ENCODE assay signal across 16 mouse cellular contexts in genomic region chr16:22444786-22445185, GRCm38 (mm10). TPM values are rescaled to one million over a fixed set of nuclear protein-coding genes. Genes with fewer than 3 reads are reported as not detected.
A peak's percentile ranks its signal among the peaks of the same experiment; 100 is the strongest.
DNase-seq lines count a peak whose midpoint lies in the region; ATAC-seq lines count a peak whose summit lies in the region.
"Had no signal": no experiment of that assay in that cellular context is flagged by ENCODE, and none has a peak within 500 bp of the region (broad histone marks: within the 10 kb centered on the region; RNA-seq: fewer than 3 reads in every experiment).

No protein-coding gene starts in this region.

- peak; percentile 11; the same call in 1 of the 2 replicates for ATAC-seq in granulocyte monocyte progenitor cell, adult 5-6 weeks (replicated peaks; ENCODE audit: poor library complexity, severe bottlenecking)
- ATAC-seq: activated CD4-positive, CD25-positive, alpha-beta regulatory T cell, adult 4 months; forebrain, embryonic 15.5 days; liver, postnatal 0 days; midbrain, embryonic 13.5 days; Patski had no signal

- peak; percentile 59 for DNase-seq in layer of hippocampus, adult 11-12 months (ENCODE audit: low spot score)
- DNase-seq in layer of hippocampus, postnatal 14 days (ENCODE audit: low spot score in 2 of 2): no peak
- DNase-seq in right cerebral cortex, postnatal 14 days: peak; percentile 24
- no peak for DNase-seq in right cerebral cortex, adult 2 months (ENCODE audit: low spot score in 2 of 2)
- no peak for DNase-seq in kidney, postnatal 10 days
- no peak for DNase-seq in gastrocnemius, adult 8-10 months (ENCODE audit: low spot score in 2 of 2)
- DNase-seq in cerebellum, postnatal 25 days: no peak
- DNase-seq: adrenal gland, postnatal 25 days; cerebellum, postnatal 10 days; liver, postnatal 0 days; right cerebral cortex, postnatal 25 days had no signal

RNA-seq across cellular contexts. Expression of gene Etv5, which starts 5.3 kb away (rescaled TPM):
- 10 to 100 TPM; 42.2 to 51.0 TPM for total RNA-seq in layer of hippocampus, postnatal 14 days (2021)
- total RNA-seq in granulocyte monocyte progenitor cell, adult 5-6 weeks (2014; fragmentation: Nextera tagmentation): 2.8 and 5.4 TPM in 2 replicates
- 1.8 and 2.5 TPM in 2 replicates for total RNA-seq in granulocyte monocyte progenitor cell, adult 5-6 weeks (2017)
- 1 to 10 TPM; 5.4 to 7.1 (median 6.3) TPM for total RNA-seq in gastrocnemius, adult 8-10 months (2022)

Comparison
In these comparisons a context has a peak if more than half of its experiments do, and no peak if none do; other contexts are left out.
1. DNase-seq: peak in layer of hippocampus, adult 11-12 months (single experiment) and right cerebral cortex, postnatal 14 days (single experiment); none in layer of hippocampus, postnatal 14 days (0 of 2), right cerebral cortex, adult 2 months (0 of 2), kidney, postnatal 10 days (single experiment), gastrocnemius, adult 8-10 months (0 of 2) and cerebellum, postnatal 25 days (0 of 2).
2. RNA of gene Etv5, which starts 5.3 kb away (total RNA-seq): 42.2 to 51.0 TPM in layer of hippocampus, postnatal 14 days; 5.4 to 7.1 TPM in gastrocnemius, adult 8-10 months and 1.8 to 5.4 TPM in granulocyte monocyte progenitor cell, adult 5-6 weeks; every median in the first group is over 4 times any median in the second.